Mouse (Mus musculus): ENCODE data around the gene Vangl2. TPM values are rescaled to one million over a fixed set of nuclear protein-coding genes. Genes with fewer than 3 reads are reported as not detected.

The Vangl2 gene
- total and polyA plus RNA-seq, 2 experiments = 0.28 to 0.49 TPM

GRCm38 (mm10) chr1:172008351-172008750 is 19.9 kb downstream of the Vangl2 start:
- no peak for DNase-seq (ENCODE audit: extremely low read depth, low read depth, low spot score)

GRCm38 (mm10) chr1:172007761-172008160 is 20.5 kb downstream of the Vangl2 start:
- whole genome bisulfite sequencing = 97% methylated on average over 21 of the region's 21 CpGs
- Histone ChIP-seq H3K27me3 (ENCODE audit: control insufficient read depth, insufficient read depth, low read length) (no peaks in the 10 kb centered on the region), H3K4me1 (ENCODE audit: control insufficient read depth, insufficient read depth, low read length) (no peaks in the 10 kb centered on the region), H3K27ac (replicated peaks; ENCODE audit: insufficient read depth, low read depth, low read length) (no peak overlapping the region), H3K36me3 (ENCODE audit: control insufficient read depth, insufficient read depth, low read length) (no peaks in the 10 kb centered on the region), H3K4me3 (ENCODE audit: insufficient read depth, low read depth, low read length) (no peak overlapping the region), H3K9ac (ENCODE audit: low read depth, low read length) (no peak overlapping the region), H3K79me2 (ENCODE audit: control insufficient read depth, insufficient read depth, low read length) (no peaks in the 10 kb centered on the region)
- no peak for DNase-seq (ENCODE audit: extremely low read depth, low read depth, low spot score)
- TF ChIP-seq POLR2A (IDR thresholded peaks at IDR 0.05; ENCODE audit: extremely low read depth, insufficient read depth, low read length) (no peak), CTCF (IDR thresholded peaks at IDR 0.05; ENCODE audit: low read depth, low read length) (no peak)

More at GRCm38 (mm10) chr1:172008351-172008750, 19.9 kb downstream of the Vangl2 start:
- H3K27ac ChIP-seq (replicated peaks; ENCODE audit: insufficient read depth, low read depth, low read length) = no peak overlapping the region
- no peak overlapping the region for H3K4me3 ChIP-seq (ENCODE audit: insufficient read depth, low read depth, low read length)
- H3K4me1 ChIP-seq (ENCODE audit: control insufficient read depth, insufficient read depth, low read length) = no peaks in the 10 kb centered on the region
- no peaks in the 10 kb centered on the region for H3K79me2 ChIP-seq (ENCODE audit: control insufficient read depth, insufficient read depth, low read length)
- 92% methylated on average over 9 of the region's 9 CpGs for WGBS
- no peaks in the 10 kb centered on the region for H3K27me3 ChIP-seq (ENCODE audit: control insufficient read depth, insufficient read depth, low read length)
- TF ChIP-seq CTCF (IDR thresholded peaks at IDR 0.05; ENCODE audit: low read depth, low read length) (no peak), POLR2A (IDR thresholded peaks at IDR 0.05; ENCODE audit: extremely low read depth, insufficient read depth, low read length) (no peak)
- no peak overlapping the region for H3K9ac ChIP-seq (ENCODE audit: low read depth, low read length)
- no peaks in the 10 kb centered on the region for H3K36me3 ChIP-seq (ENCODE audit: control insufficient read depth, insufficient read depth, low read length)

DNA sequence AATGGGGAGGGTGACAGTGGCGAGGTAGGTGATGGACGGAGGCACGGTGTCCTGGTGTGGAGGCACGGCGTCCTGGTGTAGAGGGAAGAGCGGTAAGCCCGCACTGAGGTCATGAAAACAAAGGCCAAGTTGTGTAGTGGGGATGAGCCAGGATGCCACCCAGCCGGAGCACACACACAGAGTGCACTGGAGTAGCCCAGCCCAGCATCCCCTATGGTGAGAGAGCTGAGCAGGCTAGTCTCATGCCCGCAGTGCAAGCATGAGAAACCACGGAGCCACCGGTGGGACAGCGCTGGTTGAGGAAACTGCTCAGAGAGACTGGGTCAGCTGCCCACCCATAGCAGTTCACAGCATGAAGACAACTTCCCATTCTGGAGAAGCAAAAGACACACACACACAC is 26.6 kb downstream of the Vangl2 start:
- Histone ChIP-seq H3K27me3 (ENCODE audit: control insufficient read depth, insufficient read depth, low read length) (no peaks in the 10 kb centered on the region), H3K79me2 (ENCODE audit: control insufficient read depth, insufficient read depth, low read length) (no peaks in the 10 kb centered on the region), H3K36me3 (ENCODE audit: control insufficient read depth, insufficient read depth, low read length) (no peaks in the 10 kb centered on the region), H3K4me3 (ENCODE audit: insufficient read depth, low read depth, low read length) (no peak overlapping the region), H3K27ac (replicated peaks; ENCODE audit: insufficient read depth, low read depth, low read length) (no peak overlapping the region), H3K9ac (ENCODE audit: low read depth, low read length) (no peak overlapping the region), H3K4me1 (ENCODE audit: control insufficient read depth, insufficient read depth, low read length) (no peaks in the 10 kb centered on the region)
- WGBS = 86% methylated on average over 12 of the region's 12 CpGs
- TF ChIP-seq POLR2A (IDR thresholded peaks at IDR 0.05; ENCODE audit: extremely low read depth, insufficient read depth, low read length) = no peak
- no peak for TF ChIP-seq CTCF (IDR thresholded peaks at IDR 0.05; ENCODE audit: low read depth, low read length)
- DNase-seq (ENCODE audit: extremely low read depth, low read depth, low spot score) = no peak

GRCm38 (mm10) chr1:172000641-172001040 is 27.6 kb downstream of the Vangl2 start:
- Histone ChIP-seq H3K9ac (ENCODE audit: low read depth, low read length) (no peak overlapping the region), H3K79me2 (ENCODE audit: control insufficient read depth, insufficient read depth, low read length) (no peaks in the 10 kb centered on the region), H3K4me3 (ENCODE audit: insufficient read depth, low read depth, low read length) (no peak overlapping the region), H3K36me3 (ENCODE audit: control insufficient read depth, insufficient read depth, low read length) (no peaks in the 10 kb centered on the region), H3K27ac (replicated peaks; ENCODE audit: insufficient read depth, low read depth, low read length) (no peak overlapping the region), H3K4me1 (ENCODE audit: control insufficient read depth, insufficient read depth, low read length) (no peaks in the 10 kb centered on the region), H3K27me3 (ENCODE audit: control insufficient read depth, insufficient read depth, low read length) (no peaks in the 10 kb centered on the region)
- WGBS = 65% methylated on average over 3 of the region's 3 CpGs
- TF ChIP-seq CTCF (IDR thresholded peaks at IDR 0.05; ENCODE audit: low read depth, low read length) (peak; percentile 80), POLR2A (IDR thresholded peaks at IDR 0.05; ENCODE audit: extremely low read depth, insufficient read depth, low read length) (no peak)
- no peak for DNase-seq (ENCODE audit: extremely low read depth, low read depth, low spot score)

DNA sequence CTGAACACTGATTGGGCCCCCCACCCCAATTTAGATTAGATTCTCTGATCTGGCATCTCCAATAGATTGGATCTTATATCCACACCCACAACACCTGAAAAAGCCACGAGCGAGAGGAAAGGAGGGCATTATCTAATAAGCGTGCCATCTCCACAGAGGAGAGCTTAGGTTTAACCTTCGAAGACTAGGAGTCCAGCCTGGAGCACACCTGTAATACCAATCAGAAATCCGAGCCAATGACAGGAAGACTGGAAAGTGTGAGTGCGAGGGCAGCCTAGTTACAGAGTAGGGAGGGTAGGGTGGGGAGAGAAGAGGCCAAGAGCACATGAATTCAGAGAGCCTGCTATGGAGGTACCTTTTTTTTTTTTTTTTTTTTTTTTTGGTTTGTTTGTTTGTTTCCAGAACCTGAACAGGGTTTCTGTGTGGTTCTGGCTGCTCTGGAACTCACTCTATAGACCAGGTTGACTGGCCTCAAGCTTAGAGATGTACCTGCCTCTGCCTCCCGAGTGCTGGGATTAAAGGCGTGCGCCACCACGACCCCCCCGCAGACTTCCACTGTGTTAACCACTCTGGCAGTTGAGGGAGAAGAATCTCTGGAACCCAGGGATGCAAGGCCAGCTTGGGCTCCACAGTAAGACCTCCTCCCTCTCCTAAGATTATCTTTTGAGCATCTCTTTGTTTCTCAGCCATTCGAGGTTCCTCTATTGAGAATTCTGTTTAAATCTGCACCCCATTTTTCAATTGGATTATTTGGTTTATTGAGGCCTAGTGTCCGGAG is 29.2 kb downstream of the Vangl2 start:
- Histone ChIP-seq H3K36me3 (ENCODE audit: control insufficient read depth, insufficient read depth, low read length) (no peaks in the 10 kb centered on the region), H3K4me3 (ENCODE audit: insufficient read depth, low read depth, low read length) (no peak overlapping the region), H3K27ac (replicated peaks; ENCODE audit: insufficient read depth, low read depth, low read length) (no peak overlapping the region), H3K79me2 (ENCODE audit: control insufficient read depth, insufficient read depth, low read length) (no peaks in the 10 kb centered on the region), H3K9ac (ENCODE audit: low read depth, low read length) (no peak overlapping the region), H3K27me3 (ENCODE audit: control insufficient read depth, insufficient read depth, low read length) (no peaks in the 10 kb centered on the region), H3K4me1 (ENCODE audit: control insufficient read depth, insufficient read depth, low read length) (no peaks in the 10 kb centered on the region)
- WGBS = 90% methylated on average over 13 of the region's 13 CpGs
- DNase-seq (ENCODE audit: extremely low read depth, low read depth, low spot score) = no peak
- TF ChIP-seq CTCF (IDR thresholded peaks at IDR 0.05; ENCODE audit: low read depth, low read length) (no peak), POLR2A (IDR thresholded peaks at IDR 0.05; ENCODE audit: extremely low read depth, insufficient read depth, low read length) (no peak)

- no peak for DNase-seq (ENCODE audit: extremely low read depth, low read depth, low spot score)
- 82% methylated on average over 7 of the region's 7 CpGs for WGBS
- no peaks in the 10 kb centered on the region for H3K36me3 ChIP-seq (ENCODE audit: control insufficient read depth, insufficient read depth, low read length)
- H3K27me3 ChIP-seq (ENCODE audit: control insufficient read depth, insufficient read depth, low read length) = no peaks in the 10 kb centered on the region
- H3K79me2 ChIP-seq (ENCODE audit: control insufficient read depth, insufficient read depth, low read length) = no peaks in the 10 kb centered on the region
- no peak overlapping the region for H3K27ac ChIP-seq (replicated peaks; ENCODE audit: insufficient read depth, low read depth, low read length)
- no peak overlapping the region for H3K9ac ChIP-seq (ENCODE audit: low read depth, low read length)
- no peaks in the 10 kb centered on the region for H3K4me1 ChIP-seq (ENCODE audit: control insufficient read depth, insufficient read depth, low read length)
- TF ChIP-seq CTCF (IDR thresholded peaks at IDR 0.05; ENCODE audit: low read depth, low read length) (no peak), POLR2A (IDR thresholded peaks at IDR 0.05; ENCODE audit: extremely low read depth, insufficient read depth, low read length) (no peak)
- no peak overlapping the region for H3K4me3 ChIP-seq (ENCODE audit: insufficient read depth, low read depth, low read length)
Measured at GRCm38 (mm10) chr1:171996701-171997100, 31.5 kb downstream of the Vangl2 start.

All from liver, adult 2 months (tissue).